Mouse (Mus musculus): ENCODE measurements around the gene Sctr.

DNA sequence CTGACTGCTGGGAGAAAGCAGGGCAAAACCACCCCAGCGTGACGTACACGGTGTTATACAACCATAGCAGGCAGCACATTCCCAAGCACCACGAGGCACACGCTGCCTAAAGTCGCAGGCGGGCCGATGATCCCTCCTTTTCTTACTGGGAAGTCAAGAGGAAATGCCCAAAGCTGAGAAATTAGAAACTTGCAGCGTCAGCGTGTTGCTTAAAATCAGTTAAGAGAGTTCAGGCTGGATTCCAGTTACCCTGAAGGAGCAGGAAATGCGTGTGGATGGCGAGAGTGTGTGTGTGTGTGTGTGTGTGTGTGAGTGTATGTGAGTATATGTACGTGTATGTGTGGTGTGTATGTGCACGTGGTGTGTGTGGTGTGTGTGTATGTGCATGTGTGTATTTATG lies 50.4 kb downstream of the Sctr start:
- TF ChIP-seq POLR2A (IDR thresholded peaks at IDR 0.05; ENCODE audit: borderline replicate concordance, control insufficient read depth, low read depth, low read length) (no peak), CTCF (IDR thresholded peaks at IDR 0.05; ENCODE audit: control insufficient read depth, insufficient read depth, low read length) (no peak)
